Mouse (Mus musculus) megakaryocyte, embryonic 14.5 days (primary cell): ENCODE data around the gene Gm8212. TPM values are rescaled to one million over a fixed set of nuclear protein-coding genes. Genes with fewer than 3 reads are reported as not detected.
"Not testable (repeated sequence)": the region's sequence is repeated elsewhere in the genome, so short reads cannot be mapped to it uniquely, and the experiment has no call there.

Experiments
- H3K27me3 ChIP-seq: replicated peaks from 2 replicates; pipeline ENCODE3; 2012; ENCODE audit warnings: inconsistent platforms
- H3K36me3 ChIP-seq: replicated peaks from 2 replicates; pipeline ENCODE3; 2012; ENCODE audit warnings: low read length, inconsistent platforms, mixed read lengths
- H3K4me1 ChIP-seq: 2 replicates; pipeline ENCODE4 v1.6.1; 2012; ENCODE audit warnings: inconsistent platforms
- H3K4me3 ChIP-seq: replicated peaks from 2 replicates; pipeline ENCODE3; 2012; ENCODE audit warnings: moderate library complexity, mild to moderate bottlenecking, inconsistent platforms
- H3K9me3 ChIP-seq: 2 replicates; pipeline ENCODE4 v1.6.1; 2012; ENCODE audit warnings: inconsistent platforms
- FLI1 ChIP-seq: IDR thresholded peaks from 2 replicates; pipeline ENCODE4 v1.6.1; 2012; ENCODE audit warnings: low read length, inconsistent platforms, mixed read lengths
- GATA1 ChIP-seq: IDR thresholded peaks from 3 replicates; pipeline ENCODE4 v1.6.1; 2012; ENCODE audit warnings: mixed read lengths, low read length, inconsistent platforms, borderline replicate concordance
- polyA plus RNA-seq: library from polyadenylated mRNA; stranded (reverse); fragments of >175 nt; gene quantifications from 2 replicates; pipeline ENCODE4 v1.2.3, GENCODE M21; 2012; ENCODE audit warnings: low replicate concordance; ENCODE audit not compliant: insufficient read depth

Gene Gm8212
- polyA plus RNA-seq = not detected in 2 replicates

DNA sequence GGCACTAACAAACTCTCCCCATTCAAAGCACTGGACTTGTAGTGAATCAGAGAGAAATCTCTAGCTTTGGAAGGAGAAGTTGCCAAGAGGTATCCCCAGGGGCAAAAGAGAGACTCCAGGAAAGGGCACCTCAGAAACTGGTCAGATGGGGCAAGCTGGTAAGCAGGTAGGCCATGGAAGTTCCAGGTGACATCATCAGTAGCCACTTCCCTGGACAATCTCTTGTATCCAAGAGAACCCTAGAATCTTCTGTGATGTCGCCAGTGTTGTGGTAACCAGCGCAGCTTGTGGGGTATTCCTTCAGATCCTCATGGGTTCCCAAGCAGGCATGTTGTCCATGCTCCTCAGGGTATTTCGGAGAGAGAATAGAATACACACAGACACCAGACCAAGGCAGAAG, at the start of gene Gm8212:
Gm8212 (plus strand) TSS at position 301 of the 400 bp plus-strand sequence.
- H3K4me1 ChIP-seq, H3K4me3 ChIP-seq, H3K9me3 ChIP-seq, H3K36me3 ChIP-seq, H3K27me3 ChIP-seq: not testable (repeated sequence)

DNA sequence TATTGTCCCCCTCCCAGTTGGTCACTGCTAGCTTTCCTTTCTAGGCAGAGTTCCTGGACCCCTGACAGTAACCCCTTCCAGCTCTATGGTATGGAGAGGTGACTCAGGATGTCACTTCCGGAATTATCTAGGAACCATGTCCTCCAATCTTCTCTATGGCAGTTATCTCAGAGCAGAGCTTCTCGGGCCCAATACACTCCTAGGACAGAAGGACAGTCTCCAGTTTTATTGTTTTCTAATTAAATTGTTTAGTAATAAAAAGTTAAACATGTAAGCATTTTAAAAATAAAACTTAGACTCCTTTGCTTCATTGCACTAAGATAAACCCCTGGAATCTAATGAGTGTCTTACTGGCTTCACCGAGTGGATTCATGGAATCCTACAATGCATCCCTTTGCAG, 15.7 kb downstream of the Gm8212 start, which contains the start of gene 4930503E14Rik:
4930503E14Rik (minus strand) TSS at position 101 of the 400 bp plus-strand sequence.
- H3K4me1 ChIP-seq, H3K4me3 ChIP-seq, H3K36me3 ChIP-seq, H3K27me3 ChIP-seq, H3K9me3 ChIP-seq: not testable (repeated sequence)

DNA sequence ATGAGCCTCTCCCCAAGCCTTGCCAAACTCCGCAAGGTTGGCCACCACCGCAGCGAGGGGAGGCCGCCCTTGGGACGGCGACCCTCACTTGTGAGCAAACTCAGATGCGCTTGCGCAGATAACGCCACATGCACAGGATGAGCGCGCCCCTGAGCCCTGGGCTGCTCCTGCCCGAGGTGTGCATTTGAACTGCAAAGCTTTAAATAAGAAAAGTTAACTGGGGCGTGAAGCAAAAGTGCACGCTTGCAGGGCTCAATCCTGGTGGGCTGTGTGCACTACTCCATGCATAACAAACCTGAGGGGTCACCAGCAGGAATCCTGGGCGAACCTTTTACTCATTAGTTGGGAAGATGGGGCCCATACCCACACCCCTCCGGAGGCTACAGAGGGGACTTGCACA, 50.6 kb downstream of the Gm8212 start:
- TF ChIP-seq GATA1 (no peak), FLI1 (no peak)
- Histone ChIP-seq H3K27me3 (no peaks in the 10 kb centered on the region), H3K36me3 (no peaks in the 10 kb centered on the region), H3K4me1 (no peaks in the 10 kb centered on the region), H3K4me3 (no peak overlapping the region), H3K9me3 (no peaks in the 10 kb centered on the region)

Other genes with a start within 250 kb of the Gm8212 start
- gene Ang5, start 240.6 kb upstream of the Gm8212 start, polyA plus RNA-seq = not detected in 2 replicates
- not detected in 2 replicates for gene Ang6, start 195.4 kb upstream of the Gm8212 start, polyA plus RNA-seq
- gene Ear2, start 95.0 kb upstream of the Gm8212 start, polyA plus RNA-seq = not detected in 2 replicates
- gene Gm3327, start 73.8 kb upstream of the Gm8212 start, polyA plus RNA-seq = not detected in 2 replicates
- gene 4930503E14Rik, start 15.6 kb downstream of the Gm8212 start, polyA plus RNA-seq = not detected in 2 replicates
- gene Gm8220, start 87.9 kb downstream of the Gm8212 start, polyA plus RNA-seq = not detected in 2 replicates
- gene Gm5930, start 140.9 kb downstream of the Gm8212 start, polyA plus RNA-seq = not detected in 2 replicates
- gene Gm8229, start 167.7 kb downstream of the Gm8212 start, polyA plus RNA-seq = not detected in 2 replicates
- gene Gm3371, start 213.0 kb downstream of the Gm8212 start, polyA plus RNA-seq = not detected in 2 replicates
- not detected in 2 replicates for gene Gm8232, start 236.0 kb downstream of the Gm8212 start, polyA plus RNA-seq